Mouse (Mus musculus): ENCODE results near the gene Nudt7.

DNA sequence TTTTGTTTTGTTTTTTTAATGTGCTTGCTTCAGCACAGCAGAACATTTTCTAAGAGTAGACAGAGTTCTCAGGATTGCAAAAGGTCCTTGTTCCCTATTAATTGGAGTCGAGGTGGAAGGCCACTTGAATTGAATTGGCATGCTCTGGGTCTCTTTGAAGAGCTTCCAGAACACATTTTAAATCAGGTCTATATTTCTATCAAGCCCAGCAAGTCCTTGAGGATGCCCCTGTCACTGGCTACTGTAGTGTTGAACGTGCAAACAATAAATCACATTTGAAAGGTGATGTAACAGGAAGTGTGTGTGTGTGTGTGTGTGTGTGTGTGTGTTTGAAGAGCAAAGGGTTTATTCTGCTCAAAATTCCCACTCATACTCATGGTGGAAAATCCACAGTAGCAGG is 7.1 kb downstream of the Nudt7 start:
- TF ChIP-seq CTCF (IDR thresholded peaks at IDR 0.05; ENCODE audit: control insufficient read depth, insufficient read depth, insufficient replicate concordance, low read depth, low read length) (no peak), POLR2A (IDR thresholded peaks at IDR 0.05; ENCODE audit: control insufficient read depth, low read depth, low read length) (no peak)
